Mouse (Mus musculus) liver, adult 2 months (tissue): ENCODE measurements at regions not wholly inside any gene's neighbourhood (a gene's known extent, or its start where the extent isn't known, plus 50 kb on each side); places are given as distances from the start of the nearest gene placed in this dataset.

Source experiments
- CTCF ChIP-seq: fragments of 200-500 bp; IDR thresholded peaks from 2 replicates; pipeline ENCODE4 v1.5.1; 2011; ENCODE audit warnings: low read depth, low read length, control low read depth
- POLR2A ChIP-seq: fragments of 200-500 bp; IDR thresholded peaks from 2 replicates; pipeline ENCODE4 v1.6.1; 2011; ENCODE audit warnings: low read length, control low read depth; ENCODE audit not compliant: insufficient read depth; ENCODE audit errors: extremely low read depth

- TF ChIP-seq POLR2A, result no peak
- no peak for TF ChIP-seq CTCF
Measured at GRCm38 (mm10) chr13:101473349-101473748, 294.7 kb downstream of the Pik3r1 start.
